Mouse (Mus musculus): Measurements from ENCODE around the gene Abcf2. TPM values are rescaled to one million over a fixed set of nuclear protein-coding genes. Genes with fewer than 3 reads are reported as not detected.
A peak's percentile ranks its signal among the peaks of the same experiment; 100 is the strongest.

The Abcf2 gene
- polyA plus RNA-seq, 1 experiment from 2014 or later, result 117 TPM

GRCm38 (mm10) chr5:24592471-24593160 lies 15.3 kb upstream of the Abcf2 start:
- WGBS, result 67% methylated on average over 21 of the region's 21 CpGs
- Histone ChIP-seq H3K27ac (no peak overlapping the region), H3K4me1 (peaks cover 64% of the 10 kb centered on the region), H3K36me3 (ENCODE audit: poor library complexity, severe bottlenecking) (peaks cover 75% of the 10 kb centered on the region), H3K27me3 (no peaks in the 10 kb centered on the region), H3K4me2 (no peak overlapping the region), H3K4me3 (no peak overlapping the region), H3K9me3 (replicated peaks) (no peaks in the 10 kb centered on the region), H3K9ac (no peak overlapping the region)
- ATAC-seq, result no peak

- no peak overlapping the region for H3K4me2 ChIP-seq
- peaks cover 75% of the 10 kb centered on the region for H3K36me3 ChIP-seq (ENCODE audit: poor library complexity, severe bottlenecking)
- 0 out of 2 replicates have a peak overlapping the region, but pooled peaks have one; percentile 12 for H3K9ac ChIP-seq
- H3K27me3 ChIP-seq, result no peaks in the 10 kb centered on the region
- peaks cover 66% of the 10 kb centered on the region for H3K4me1 ChIP-seq
- WGBS, result 68% methylated on average over 24 of the region's 24 CpGs
- no peaks in the 10 kb centered on the region for H3K9me3 ChIP-seq (replicated peaks)
- no peak overlapping the region for H3K4me3 ChIP-seq
- ATAC-seq, result no peak
- 0 out of 2 replicates have a peak overlapping the region, but pooled peaks have one; percentile 31 for H3K27ac ChIP-seq
These were observed 14.7 kb upstream of the Abcf2 start for GRCm38 (mm10) chr5:24591796-24592470.

GRCm38 (mm10) chr5:24591268-24591721 lies 14.0 kb upstream of the Abcf2 start:
- Histone ChIP-seq H3K27me3 (no peaks in the 10 kb centered on the region), H3K27ac (no peak overlapping the region)

GRCm38 (mm10) chr5:24589511-24590500 lies 12.5 kb upstream of the Abcf2 start:
- Histone ChIP-seq H3K9me3 (replicated peaks) (no peaks in the 10 kb centered on the region), H3K9ac (no peak overlapping the region), H3K4me2 (no peak overlapping the region), H3K27ac (no peak overlapping the region), H3K4me3 (no peak overlapping the region), H3K27me3 (peaks cover 3% of the 10 kb centered on the region; the same call in 1 of the 2 replicates), H3K4me1 (peaks cover 50% of the 10 kb centered on the region), H3K36me3 (ENCODE audit: poor library complexity, severe bottlenecking) (peaks cover 65% of the 10 kb centered on the region)
- no peak for ATAC-seq
- 93% methylated on average over 20 of the region's 20 CpGs for WGBS

More at GRCm38 (mm10) chr5:24591268-24591721, 14.0 kb upstream of the Abcf2 start:
- 0 out of 2 replicates have a peak overlapping the region, but pooled peaks have one; percentile 4 for H3K4me2 ChIP-seq
- ATAC-seq, result no peak
- H3K9ac ChIP-seq, result 0 out of 2 replicates have a peak overlapping the region, but pooled peaks have one; percentile 12
- H3K4me3 ChIP-seq, result no peak overlapping the region
- H3K9me3 ChIP-seq (replicated peaks), result no peaks in the 10 kb centered on the region
- peaks cover 75% of the 10 kb centered on the region for H3K36me3 ChIP-seq (ENCODE audit: poor library complexity, severe bottlenecking)
- H3K4me1 ChIP-seq, result peaks cover 60% of the 10 kb centered on the region
- 34% methylated on average over 23 of the region's 23 CpGs for WGBS

GRCm38 (mm10) chr5:24587200-24587577 lies 9.9 kb upstream of the Abcf2 start:
- Histone ChIP-seq H3K27me3 (peaks cover 3% of the 10 kb centered on the region; the same call in 1 of the 2 replicates), H3K4me2 (peak overlapping the region; percentile 96), H3K9me3 (replicated peaks) (no peaks in the 10 kb centered on the region), H3K9ac (peak overlapping the region; percentile 89), H3K36me3 (ENCODE audit: poor library complexity, severe bottlenecking) (peaks cover 39% of the 10 kb centered on the region), H3K4me1 (peaks cover 40% of the 10 kb centered on the region), H3K4me3 (peak overlapping the region; percentile 83), H3K27ac (peak overlapping the region; percentile 78)
- WGBS, result 27% methylated on average over 4 of the region's 4 CpGs
- ATAC-seq, result peak; percentile 25; the same call in 1 of the 2 replicates

- H3K4me1 ChIP-seq, result peaks cover 35% of the 10 kb centered on the region
These were observed 9.4 kb upstream of the Abcf2 start, which contains the start of gene Chpf2 for GRCm38 (mm10) chr5:24586547-24587199. Gene Chpf2 (plus strand): TSS chr5:24586741.

GRCm38 (mm10) chr5:24586106-24586505 lies 8.8 kb upstream of the Abcf2 start:
- peak overlapping the region; percentile 96 for H3K4me2 ChIP-seq
- peak overlapping the region; percentile 78; the same call in 1 of the 2 replicates for H3K27ac ChIP-seq
- peaks cover 28% of the 10 kb centered on the region for H3K36me3 ChIP-seq (ENCODE audit: poor library complexity, severe bottlenecking)
- no peaks in the 10 kb centered on the region for H3K9me3 ChIP-seq (replicated peaks)
- peaks cover 29% of the 10 kb centered on the region for H3K4me1 ChIP-seq
- peak; percentile 50 for ATAC-seq
- peak overlapping the region; percentile 83 for H3K4me3 ChIP-seq
- H3K27me3 ChIP-seq, result peaks cover 3% of the 10 kb centered on the region; the same call in 1 of the 2 replicates
- 9% methylated on average over 8 of the region's 8 CpGs for WGBS
- peak overlapping the region; percentile 89 for H3K9ac ChIP-seq

More at GRCm38 (mm10) chr5:24586547-24587199, 9.4 kb upstream of the Abcf2 start, which contains the start of gene Chpf2:
- peak within 1 kb of the TSS; percentile 89 for H3K9ac ChIP-seq
- H3K27me3 ChIP-seq, result peaks cover 3% of the 10 kb centered on the region; the same call in 1 of the 2 replicates
- peak within 1 kb of the TSS; percentile 96 for H3K4me2 ChIP-seq
- H3K36me3 ChIP-seq (ENCODE audit: poor library complexity, severe bottlenecking), result peaks cover 34% of the 10 kb centered on the region
- H3K9me3 ChIP-seq (replicated peaks), result no peaks in the 10 kb centered on the region
- peak within 1 kb of the TSS; percentile 83 for H3K4me3 ChIP-seq
- peak; percentile 94 for ATAC-seq
- H3K27ac ChIP-seq, result peak within 1 kb of the TSS; percentile 78
- WGBS, result under 1% methylated on average over 43 of the region's 43 CpGs

- Histone ChIP-seq H3K27ac (peak overlapping the region; percentile 57; the same call in 1 of the 2 replicates), H3K4me1 (peaks cover 22% of the 10 kb centered on the region), H3K4me3 (peak overlapping the region; percentile 83), H3K4me2 (peak overlapping the region; percentile 91), H3K9ac (peak overlapping the region; percentile 63), H3K9me3 (replicated peaks) (no peaks in the 10 kb centered on the region), H3K27me3 (no peaks in the 10 kb centered on the region), H3K36me3 (ENCODE audit: poor library complexity, severe bottlenecking) (peaks cover 20% of the 10 kb centered on the region)
- 80% methylated on average over 6 of the region's 6 CpGs for WGBS
- no peak for ATAC-seq
These were observed 1.1 kb upstream of the Abcf2 start for GRCm38 (mm10) chr5:24578109-24578963.

- peaks cover 36% of the 10 kb centered on the region for H3K36me3 ChIP-seq (ENCODE audit: poor library complexity, severe bottlenecking)
- peak overlapping the region; percentile 83 for H3K4me3 ChIP-seq
- no peaks in the 10 kb centered on the region for H3K27me3 ChIP-seq
- WGBS, result 0% methylated on average over 32 of the region's 32 CpGs
- peak overlapping the region; percentile 91 for H3K4me2 ChIP-seq
- H3K9ac ChIP-seq, result peak overlapping the region; percentile 82
- H3K4me1 ChIP-seq, result peaks cover 22% of the 10 kb centered on the region
- H3K27ac ChIP-seq, result peak overlapping the region; percentile 51
- H3K9me3 ChIP-seq (replicated peaks), result no peaks in the 10 kb centered on the region
- no peak; the same call in none of the 2 replicates for ATAC-seq
These were observed 475 bp downstream of the Abcf2 start for GRCm38 (mm10) chr5:24576801-24577182.

- H3K4me1 ChIP-seq, result peaks cover 22% of the 10 kb centered on the region
- peak overlapping the region; percentile 82; the same call in 1 of the 2 replicates for H3K9ac ChIP-seq
- 84% methylated on average over 1 of the region's 1 CpGs for WGBS
- no peak for ATAC-seq
- H3K4me2 ChIP-seq, result peak overlapping the region; percentile 91
- no peaks in the 10 kb centered on the region for H3K9me3 ChIP-seq (replicated peaks)
- H3K36me3 ChIP-seq (ENCODE audit: poor library complexity, severe bottlenecking), result peaks cover 44% of the 10 kb centered on the region
- H3K4me3 ChIP-seq, result peak overlapping the region; percentile 83
- no peaks in the 10 kb centered on the region for H3K27me3 ChIP-seq
- H3K27ac ChIP-seq, result no peak overlapping the region
These were observed 1.3 kb downstream of the Abcf2 start for GRCm38 (mm10) chr5:24575948-24576347.

Measured in forebrain, embryonic 13.5 days (tissue).